Mouse (Mus musculus): ENCODE data around the gene Castor1. TPM values are rescaled to one million over a fixed set of nuclear protein-coding genes. Genes with fewer than 3 reads are reported as not detected.

The Castor1 gene
- total and polyA plus RNA-seq, 2 experiments from 2014 or later = 8.4 to 32.6 TPM

DNA sequence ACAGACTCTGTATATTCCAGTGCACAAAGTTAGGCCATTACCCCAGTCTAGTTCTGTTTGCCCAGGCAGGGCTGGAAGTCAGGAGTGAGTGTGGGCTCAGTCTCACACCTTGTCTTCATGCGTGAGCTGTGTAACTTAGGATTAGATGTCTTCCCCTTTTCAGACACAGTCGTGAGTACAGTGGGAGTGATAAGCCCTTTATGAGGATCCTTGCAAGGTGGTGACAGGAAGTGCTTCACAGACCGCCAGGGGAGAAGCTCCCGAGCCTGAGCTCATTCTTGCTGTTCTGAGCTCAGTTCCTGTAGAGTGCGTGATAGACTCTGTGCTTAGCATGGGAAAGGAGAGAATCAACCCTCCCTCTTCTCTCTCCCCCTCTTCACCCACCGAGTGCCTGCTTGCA lies 11.5 kb upstream of the Castor1 start:
- H3K36me3 ChIP-seq (replicated peaks; ENCODE audit: control insufficient read depth, insufficient read depth, low read length) = peaks cover 30% of the 10 kb centered on the region
- 35% methylated on average over 6 of the region's 6 CpGs for WGBS
- no peaks in the 10 kb centered on the region for H3K27me3 ChIP-seq (ENCODE audit: control insufficient read depth, insufficient read depth, low read length)
- TF ChIP-seq EP300 (IDR thresholded peaks at IDR 0.05; ENCODE audit: low read depth) = no peak
- no peak for ATAC-seq (ENCODE audit: insufficient read depth, low read depth)
- no peaks in the 10 kb centered on the region for H3K9me3 ChIP-seq (replicated peaks; ENCODE audit: control insufficient read depth, low read length)
- H3K9ac ChIP-seq (replicated peaks; ENCODE audit: low read depth, low read length) = no peak overlapping the region
- peaks cover 24% of the 10 kb centered on the region for H3K4me1 ChIP-seq (ENCODE audit: control insufficient read depth, insufficient read depth)
- no peak for DNase-seq (ENCODE audit: low spot score)
- H3K4me3 ChIP-seq (ENCODE audit: low read depth, low read length) = no peak overlapping the region
- no peak overlapping the region for H3K4me2 ChIP-seq (ENCODE audit: low read depth, low read length)
- H3K27ac ChIP-seq (ENCODE audit: low read depth) = no peak overlapping the region

- no peak for DNase-seq (ENCODE audit: low spot score)
- H3K9ac ChIP-seq (replicated peaks; ENCODE audit: low read depth, low read length) = no peak overlapping the region
- H3K4me1 ChIP-seq (ENCODE audit: control insufficient read depth, insufficient read depth) = peaks cover 24% of the 10 kb centered on the region
- H3K36me3 ChIP-seq (replicated peaks; ENCODE audit: control insufficient read depth, insufficient read depth, low read length) = peaks cover 31% of the 10 kb centered on the region
- no peak overlapping the region for H3K4me3 ChIP-seq (ENCODE audit: low read depth, low read length)
- no peak for ATAC-seq (ENCODE audit: insufficient read depth, low read depth)
- no peak overlapping the region for H3K27ac ChIP-seq (ENCODE audit: low read depth)
- WGBS = 88% methylated on average over 9 of the region's 9 CpGs
- no peak overlapping the region for H3K4me2 ChIP-seq (ENCODE audit: low read depth, low read length)
- TF ChIP-seq EP300 (IDR thresholded peaks at IDR 0.05; ENCODE audit: low read depth) (no peak), CTCF (IDR thresholded peaks at IDR 0.05; ENCODE audit: low read depth) (no peak)
- no peaks in the 10 kb centered on the region for H3K27me3 ChIP-seq (ENCODE audit: control insufficient read depth, insufficient read depth, low read length)
- H3K9me3 ChIP-seq (replicated peaks; ENCODE audit: control insufficient read depth, low read length) = no peaks in the 10 kb centered on the region
Observed at GRCm38 (mm10) chr11:4207655-4208054, 10.4 kb upstream of the Castor1 start.

GRCm38 (mm10) chr11:4209556-4209955 lies 8.5 kb upstream of the Castor1 start:
- no peak overlapping the region for H3K4me3 ChIP-seq (ENCODE audit: low read depth, low read length)
- H3K9ac ChIP-seq (replicated peaks; ENCODE audit: low read depth, low read length) = no peak overlapping the region
- H3K9me3 ChIP-seq (replicated peaks; ENCODE audit: control insufficient read depth, low read length) = no peaks in the 10 kb centered on the region
- TF ChIP-seq CTCF (IDR thresholded peaks at IDR 0.05; ENCODE audit: low read depth) = peak; percentile 59
- TF ChIP-seq EP300 (IDR thresholded peaks at IDR 0.05; ENCODE audit: low read depth) = no peak
- no peak overlapping the region for H3K4me2 ChIP-seq (ENCODE audit: low read depth, low read length)
- no peaks in the 10 kb centered on the region for H3K27me3 ChIP-seq (ENCODE audit: control insufficient read depth, insufficient read depth, low read length)
- DNase-seq (ENCODE audit: low spot score) = no peak
- no peak overlapping the region for H3K27ac ChIP-seq (ENCODE audit: low read depth)
- H3K4me1 ChIP-seq (ENCODE audit: control insufficient read depth, insufficient read depth) = 0 out of 2 replicates have a peak, but pooled peaks cover 12% of the 10 kb centered on the region
- H3K36me3 ChIP-seq (replicated peaks; ENCODE audit: control insufficient read depth, insufficient read depth, low read length) = peaks cover 48% of the 10 kb centered on the region
- peak; percentile 59 for ATAC-seq (ENCODE audit: insufficient read depth, low read depth)
- 75% methylated on average over 5 of the region's 5 CpGs for WGBS

GRCm38 (mm10) chr11:4210786-4211185 lies 7.2 kb upstream of the Castor1 start:
- no peaks in the 10 kb centered on the region for H3K9me3 ChIP-seq (replicated peaks; ENCODE audit: control insufficient read depth, low read length)
- peaks cover 59% of the 10 kb centered on the region for H3K36me3 ChIP-seq (replicated peaks; ENCODE audit: control insufficient read depth, insufficient read depth, low read length)
- no peak for ATAC-seq (ENCODE audit: insufficient read depth, low read depth)
- H3K4me3 ChIP-seq (ENCODE audit: low read depth, low read length) = no peak overlapping the region
- TF ChIP-seq CTCF (IDR thresholded peaks at IDR 0.05; ENCODE audit: low read depth) = no peak
- TF ChIP-seq EP300 (IDR thresholded peaks at IDR 0.05; ENCODE audit: low read depth) = no peak
- H3K27ac ChIP-seq (ENCODE audit: low read depth) = no peak overlapping the region
- DNase-seq (ENCODE audit: low spot score) = no peak
- no peak overlapping the region for H3K9ac ChIP-seq (replicated peaks; ENCODE audit: low read depth, low read length)
- WGBS = 56% methylated on average over 1 of the region's 1 CpGs
- H3K4me1 ChIP-seq (ENCODE audit: control insufficient read depth, insufficient read depth) = peaks cover 11% of the 10 kb centered on the region; the same call in 1 of the 2 replicates
- H3K4me2 ChIP-seq (ENCODE audit: low read depth, low read length) = no peak overlapping the region
- H3K27me3 ChIP-seq (ENCODE audit: control insufficient read depth, insufficient read depth, low read length) = no peaks in the 10 kb centered on the region

DNA sequence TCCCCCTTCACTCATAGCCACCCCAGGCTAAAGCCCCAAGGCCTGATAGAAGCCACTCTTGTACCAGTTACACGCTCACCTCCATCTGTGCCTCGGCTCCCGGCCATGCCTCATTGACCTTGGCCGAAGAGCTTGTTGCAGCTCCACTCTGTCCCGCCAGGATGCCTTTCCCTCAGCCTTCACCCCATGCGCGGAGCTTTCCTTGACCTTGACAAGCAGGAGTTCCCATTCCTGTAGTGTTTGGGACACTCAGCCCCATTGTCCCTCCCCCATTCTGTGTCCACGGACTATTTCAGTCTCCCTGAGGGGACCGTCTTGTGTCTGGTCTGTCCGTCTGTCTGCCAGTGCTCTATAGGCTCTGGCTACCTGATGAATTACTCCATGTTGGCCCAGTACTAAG lies 4.9 kb upstream of the Castor1 start:
- TF ChIP-seq EP300 (IDR thresholded peaks at IDR 0.05; ENCODE audit: low read depth) = no peak
- no peak for TF ChIP-seq CTCF (IDR thresholded peaks at IDR 0.05; ENCODE audit: low read depth)

GRCm38 (mm10) chr11:4214572-4214971 lies 3.5 kb upstream of the Castor1 start:
- no peak overlapping the region for H3K4me3 ChIP-seq (ENCODE audit: low read depth, low read length)
- 92% methylated on average over 14 of the region's 14 CpGs for WGBS
- DNase-seq (ENCODE audit: low spot score) (no peak), ATAC-seq (ENCODE audit: insufficient read depth, low read depth) (no peak)
- H3K27me3 ChIP-seq (ENCODE audit: control insufficient read depth, insufficient read depth, low read length) = no peaks in the 10 kb centered on the region
- H3K4me2 ChIP-seq (ENCODE audit: low read depth, low read length) = no peak overlapping the region
- TF ChIP-seq EP300 (IDR thresholded peaks at IDR 0.05; ENCODE audit: low read depth) = no peak
- TF ChIP-seq CTCF (IDR thresholded peaks at IDR 0.05; ENCODE audit: low read depth) = no peak
- no peak overlapping the region for H3K27ac ChIP-seq (ENCODE audit: low read depth)
- peaks cover 33% of the 10 kb centered on the region for H3K36me3 ChIP-seq (replicated peaks; ENCODE audit: control insufficient read depth, insufficient read depth, low read length)
- H3K4me1 ChIP-seq (ENCODE audit: control insufficient read depth, insufficient read depth) = peaks cover 27% of the 10 kb centered on the region; the same call in 1 of the 2 replicates
- no peak overlapping the region for H3K9ac ChIP-seq (replicated peaks; ENCODE audit: low read depth, low read length)
- no peaks in the 10 kb centered on the region for H3K9me3 ChIP-seq (replicated peaks; ENCODE audit: control insufficient read depth, low read length)

More for the DNA sequence above, 4.9 kb upstream of the Castor1 start:
- Histone ChIP-seq H3K36me3 (replicated peaks; ENCODE audit: control insufficient read depth, insufficient read depth, low read length) (peaks cover 39% of the 10 kb centered on the region), H3K4me3 (ENCODE audit: low read depth, low read length) (no peak overlapping the region), H3K27ac (ENCODE audit: low read depth) (no peak overlapping the region), H3K9ac (replicated peaks; ENCODE audit: low read depth, low read length) (no peak overlapping the region), H3K27me3 (ENCODE audit: control insufficient read depth, insufficient read depth, low read length) (no peaks in the 10 kb centered on the region), H3K9me3 (replicated peaks; ENCODE audit: control insufficient read depth, low read length) (no peaks in the 10 kb centered on the region), H3K4me2 (ENCODE audit: low read depth, low read length) (no peak overlapping the region), H3K4me1 (ENCODE audit: control insufficient read depth, insufficient read depth) (peaks cover 21% of the 10 kb centered on the region; the same call in 1 of the 2 replicates)
- WGBS = 58% methylated on average over 10 of the region's 10 CpGs
- ATAC-seq (ENCODE audit: insufficient read depth, low read depth) (no peak), DNase-seq (ENCODE audit: low spot score) (no peak)
